Mouse (Mus musculus) T-helper 1 cell (primary cell): ENCODE data around the gene Shisa9.

ENCODE experiments used
- in situ Hi-C: fragments of 300-600 bp; cut with MboI, MseI; formaldehyde crosslinking; loops from one replicate; pipeline ENCODE4 v1.15.1; 2025; ENCODE audit warnings: high pct_unique_total_duplicates

The Shisa9 gene

GRCm38 (mm10) chr16:12309826-12310225 is 325.9 kb downstream of the Shisa9 start:
- in situ Hi-C loops = no loop called here

- in situ Hi-C loops = no loop called here
Measured at GRCm38 (mm10) chr16:12315627-12316026, 331.7 kb downstream of the Shisa9 start.
